Mouse (Mus musculus) embryonic facial prominence, embryonic 11.5 days (tissue): Measurements from ENCODE around the gene Ubfd1. TPM values are rescaled to one million over a fixed set of nuclear protein-coding genes. Genes with fewer than 3 reads are reported as not detected.

Experiments
- ATAC-seq: fragments of 200-750 bp; cut with Nextera tagmentation; replicated peaks from 2 replicates; pipeline ENCODE4 v1.8.0; 2017; ENCODE audit warnings: low read depth; ENCODE audit not compliant: insufficient number of reproducible peaks, low FRiP score, low TSS enrichment
- DNase-seq: peaks from one replicate; pipeline ENCODE4 v3.0.0-alpha.2; 2015; ENCODE audit warnings: low spot score
- H3K27ac ChIP-seq: fragments of 300-500 bp; sonication (generic); replicated peaks from 2 replicates; pipeline ENCODE4 v1.5.1; 2014; ENCODE audit warnings: mild to moderate bottlenecking, low read depth, low read length, control low read depth
- H3K27me3 ChIP-seq: fragments of 300-500 bp; sonication (generic); 2 replicates; pipeline ENCODE4 v1.6.1; 2014; ENCODE audit warnings: mild to moderate bottlenecking, low read length, moderate library complexity, mixed read lengths; ENCODE audit not compliant: control insufficient read depth, insufficient read depth
- H3K36me3 ChIP-seq: fragments of 300-500 bp; sonication (generic); replicated peaks from 2 replicates; pipeline ENCODE4 v1.6.1; 2014; ENCODE audit warnings: low read depth, mild to moderate bottlenecking, low read length, moderate library complexity, mixed read lengths; ENCODE audit not compliant: control insufficient read depth, insufficient read depth
- H3K4me1 ChIP-seq: fragments of 300-500 bp; sonication (generic); 2 replicates; pipeline ENCODE4 v1.6.1; 2014; ENCODE audit warnings: low read length, mixed read lengths; ENCODE audit not compliant: control insufficient read depth, insufficient read depth
- H3K4me2 ChIP-seq: fragments of 300-500 bp; sonication (generic); 2 replicates; pipeline ENCODE4 v1.6.1; 2014; ENCODE audit warnings: low read depth, mild to moderate bottlenecking, control low read depth, low read length, moderate library complexity
- H3K4me3 ChIP-seq: fragments of 300-500 bp; sonication (generic); 2 replicates; pipeline ENCODE4 v1.5.1; 2014; ENCODE audit warnings: low read depth, low read length, control low read depth
- H3K9ac ChIP-seq: fragments of 300-500 bp; sonication (generic); replicated peaks from 2 replicates; pipeline ENCODE4 v1.6.1; 2014; ENCODE audit warnings: mild to moderate bottlenecking, control low read depth, low read length
- H3K9me3 ChIP-seq: fragments of 300-500 bp; sonication (generic); replicated peaks from 2 replicates; pipeline ENCODE4 v1.6.1; 2016; ENCODE audit warnings: mild to moderate bottlenecking, low read length, inconsistent platforms, mixed read lengths; ENCODE audit not compliant: control insufficient read depth
- WGBS: fragments of 180-500 bp; shearing (Covaris S2); extraction: QIAGEN DNeasy Blood & Tissue Kit; methylation state at CpG from one replicate; pipeline ENCODE4 v1.1.7; 2014; 5-methylcytosine and 5-hydroxymethylcytosine counted together
- polyA plus RNA-seq: library from polyadenylated mRNA; unstranded; fragments of >200 nt; fragmentation: Nextera tagmentation; extraction: Ambion mirVana; gene quantifications from 2 replicates; pipeline ENCODE4 v1.2.1, GENCODE M21; 2014

Gene Ubfd1
- polyA plus RNA-seq, 1 experiment from 2014 or later: 113 TPM

- ATAC-seq (no peak), DNase-seq (no peak)
- Histone ChIP-seq H3K4me2 (no peak overlapping the region), H3K4me1 (no peaks in the 10 kb centered on the region), H3K9me3 (no peaks in the 10 kb centered on the region), H3K36me3 (no peaks in the 10 kb centered on the region), H3K4me3 (no peak overlapping the region), H3K27me3 (no peaks in the 10 kb centered on the region), H3K9ac (no peak overlapping the region), H3K27ac (no peak overlapping the region)
- 91% methylated on average over 8 of the region's 8 CpGs for WGBS
Observed at GRCm38 (mm10) chr7:122044106-122044505, 22.9 kb upstream of the Ubfd1 start.

- Histone ChIP-seq H3K4me1 (no peaks in the 10 kb centered on the region), H3K9ac (no peak overlapping the region), H3K27me3 (no peaks in the 10 kb centered on the region), H3K36me3 (no peaks in the 10 kb centered on the region), H3K4me2 (no peak overlapping the region), H3K9me3 (no peaks in the 10 kb centered on the region), H3K4me3 (no peak overlapping the region), H3K27ac (no peak overlapping the region)
- DNase-seq: no peak
- 88% methylated on average over 4 of the region's 4 CpGs for WGBS
- no peak for ATAC-seq
Observed at GRCm38 (mm10) chr7:122045181-122045634, 21.8 kb upstream of the Ubfd1 start.

- WGBS: 92% methylated on average over 1 of the region's 1 CpGs
- H3K27me3 ChIP-seq: no peaks in the 10 kb centered on the region
- H3K4me2 ChIP-seq: no peak overlapping the region
- ATAC-seq: no peak
- no peak overlapping the region for H3K9ac ChIP-seq
- no peaks in the 10 kb centered on the region for H3K4me1 ChIP-seq
- H3K36me3 ChIP-seq: no peaks in the 10 kb centered on the region
- H3K27ac ChIP-seq: no peak overlapping the region
- H3K9me3 ChIP-seq: no peaks in the 10 kb centered on the region
- H3K4me3 ChIP-seq: no peak overlapping the region
- DNase-seq: no peak
Observed at GRCm38 (mm10) chr7:122045711-122046110, 21.3 kb upstream of the Ubfd1 start.

GRCm38 (mm10) chr7:122046813-122047212 lies 20.2 kb upstream of the Ubfd1 start:
- Histone ChIP-seq H3K4me3 (no peak overlapping the region), H3K4me2 (no peak overlapping the region), H3K9ac (no peak overlapping the region), H3K27me3 (no peaks in the 10 kb centered on the region), H3K36me3 (no peaks in the 10 kb centered on the region), H3K27ac (no peak overlapping the region), H3K9me3 (no peaks in the 10 kb centered on the region), H3K4me1 (no peaks in the 10 kb centered on the region)
- ATAC-seq (no peak), DNase-seq (no peak)
- WGBS: 93% methylated on average over 2 of the region's 2 CpGs

GRCm38 (mm10) chr7:122048191-122048590 lies 18.8 kb upstream of the Ubfd1 start:
- Histone ChIP-seq H3K4me1 (no peaks in the 10 kb centered on the region), H3K4me2 (no peak overlapping the region), H3K27me3 (no peaks in the 10 kb centered on the region), H3K9ac (no peak overlapping the region), H3K9me3 (no peaks in the 10 kb centered on the region), H3K4me3 (no peak overlapping the region), H3K36me3 (no peaks in the 10 kb centered on the region), H3K27ac (no peak overlapping the region)
- ATAC-seq (no peak), DNase-seq (no peak)
- 93% methylated on average over 9 of the region's 9 CpGs for WGBS

DNA sequence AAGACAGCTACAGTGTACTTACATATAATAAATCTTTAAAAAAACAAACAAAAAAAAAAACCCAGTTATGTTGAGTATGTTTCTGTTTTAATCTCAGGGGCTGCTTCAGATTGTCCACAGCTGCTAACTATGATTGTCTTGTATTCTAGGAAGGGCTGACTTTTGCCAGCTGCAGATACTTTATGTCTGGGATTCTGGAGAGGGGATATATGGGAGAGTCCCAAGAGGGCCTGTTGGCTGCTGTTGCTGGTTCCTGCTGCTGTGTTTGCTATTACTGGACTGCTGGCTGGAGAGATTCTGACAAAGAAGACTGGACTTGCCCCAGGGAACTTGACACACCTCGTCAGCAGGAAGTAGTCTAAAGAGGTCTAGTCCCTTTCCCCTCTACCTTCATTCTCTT lies 16.1 kb upstream of the Ubfd1 start:
- H3K4me1 ChIP-seq: no peaks in the 10 kb centered on the region
- 57% methylated on average over 1 of the region's 1 CpGs for WGBS
- DNase-seq (no peak), ATAC-seq (no peak)
- H3K27ac ChIP-seq: no peak overlapping the region
- H3K27me3 ChIP-seq: no peaks in the 10 kb centered on the region
- no peak overlapping the region for H3K4me2 ChIP-seq
- no peak overlapping the region for H3K9ac ChIP-seq
- H3K36me3 ChIP-seq: peaks cover 5% of the 10 kb centered on the region
- H3K9me3 ChIP-seq: no peaks in the 10 kb centered on the region
- no peak overlapping the region for H3K4me3 ChIP-seq

DNA sequence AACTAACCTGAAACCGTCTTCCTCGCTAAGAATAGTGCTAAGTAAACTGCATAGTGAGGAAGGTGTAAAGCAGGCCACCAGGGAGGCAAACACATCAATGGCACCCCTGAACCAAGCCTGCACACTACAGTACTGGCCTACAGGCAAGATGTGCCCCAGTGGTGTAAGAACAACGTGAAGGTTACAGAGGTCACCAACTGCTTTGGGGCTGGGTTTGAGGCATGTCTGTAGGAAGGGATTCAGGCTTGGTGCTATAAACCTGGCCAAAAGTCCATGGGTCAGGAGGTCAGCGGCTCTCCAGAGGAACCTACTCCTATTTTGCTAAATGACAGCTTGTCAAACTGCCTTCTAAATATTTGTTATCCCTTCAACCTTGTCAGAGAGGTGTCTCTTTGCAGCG lies 10.3 kb upstream of the Ubfd1 start:
- Histone ChIP-seq H3K4me1 (no peaks in the 10 kb centered on the region), H3K36me3 (peaks cover 5% of the 10 kb centered on the region), H3K4me2 (no peak overlapping the region), H3K4me3 (no peak overlapping the region), H3K27ac (no peak overlapping the region), H3K9me3 (no peaks in the 10 kb centered on the region), H3K27me3 (no peaks in the 10 kb centered on the region), H3K9ac (no peak overlapping the region)
- DNase-seq (no peak), ATAC-seq (no peak)
- WGBS: 87% methylated on average over 5 of the region's 5 CpGs

DNA sequence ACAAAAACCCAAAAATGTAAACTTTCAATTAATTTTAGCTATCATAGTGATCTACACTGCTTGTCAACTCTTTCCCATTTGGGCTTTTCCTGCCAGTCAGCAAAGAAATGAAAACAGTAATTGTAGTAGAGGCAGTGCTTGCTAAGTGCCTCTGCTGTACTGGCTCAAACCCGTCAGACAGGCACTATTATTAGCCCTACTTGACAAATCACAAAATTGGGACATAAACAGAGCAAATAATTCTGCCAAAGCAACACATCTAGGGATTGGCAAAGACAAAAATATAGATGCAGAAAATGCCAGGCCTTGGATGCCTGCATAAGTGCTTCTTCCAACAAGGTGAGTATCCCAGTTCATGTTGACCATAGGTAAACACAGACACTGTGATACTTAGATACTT lies 1.3 kb upstream of the Ubfd1 start:
- no peak overlapping the region for H3K4me2 ChIP-seq
- no peak for ATAC-seq
- WGBS: 78% methylated on average over 1 of the region's 1 CpGs
- H3K27me3 ChIP-seq: no peaks in the 10 kb centered on the region
- DNase-seq: no peak
- H3K9ac ChIP-seq: no peak overlapping the region; the same call in 1 of the 2 replicates
- no peaks in the 10 kb centered on the region for H3K36me3 ChIP-seq
- H3K4me1 ChIP-seq: no peaks in the 10 kb centered on the region
- no peak overlapping the region for H3K4me3 ChIP-seq
- H3K27ac ChIP-seq: no peak overlapping the region
- H3K9me3 ChIP-seq: no peaks in the 10 kb centered on the region
